Mouse (Mus musculus) embryonic facial prominence, embryonic 14.5 days (tissue): Measurements from ENCODE around the gene 0610010K14Rik. TPM values are rescaled to one million over a fixed set of nuclear protein-coding genes. Genes with fewer than 3 reads are reported as not detected.

Experiments
- ATAC-seq: fragments of 200-750 bp; cut with Nextera tagmentation; 2 replicates; pipeline ENCODE4 v1.8.0; 2017; ENCODE audit warnings: low read depth, moderate number of reproducible peaks, moderate TSS enrichment
- DNase-seq: peaks from one replicate; pipeline ENCODE4 v3.0.0-alpha.2; 2015; ENCODE audit warnings: low spot score
- H3K27ac ChIP-seq: fragments of 300-500 bp; sonication (generic); replicated peaks from 2 replicates; pipeline ENCODE4 v1.5.1; 2014; ENCODE audit warnings: low read depth, mild to moderate bottlenecking, low read length, moderate library complexity
- H3K27me3 ChIP-seq: fragments of 300-500 bp; sonication (generic); replicated peaks from 2 replicates; pipeline ENCODE4 v1.6.1; 2014; ENCODE audit warnings: low read length; ENCODE audit not compliant: control insufficient read depth, insufficient read depth
- H3K36me3 ChIP-seq: fragments of 300-500 bp; sonication (generic); 2 replicates; pipeline ENCODE4 v1.6.1; 2014; ENCODE audit warnings: low read length, mixed read lengths; ENCODE audit not compliant: control insufficient read depth, insufficient read depth
- H3K4me1 ChIP-seq: fragments of 300-500 bp; sonication (generic); 2 replicates; pipeline ENCODE4 v1.6.1; 2014; ENCODE audit warnings: antibody characterized with exemption, low read length; ENCODE audit not compliant: control insufficient read depth, insufficient read depth
- H3K4me2 ChIP-seq: fragments of 300-500 bp; sonication (generic); 2 replicates; pipeline ENCODE4 v1.6.1; 2014; ENCODE audit warnings: low read depth, mild to moderate bottlenecking, low read length, moderate library complexity, mixed read lengths
- H3K4me3 ChIP-seq: fragments of 300-500 bp; sonication (generic); 2 replicates; pipeline ENCODE4 v1.5.1; 2014; ENCODE audit warnings: low read depth, mild to moderate bottlenecking, low read length
- H3K9ac ChIP-seq: fragments of 300-500 bp; sonication (generic); 2 replicates; pipeline ENCODE4 v1.6.1; 2014; ENCODE audit warnings: low read depth, mild to moderate bottlenecking, low read length, moderate library complexity, mixed read lengths
- H3K9me3 ChIP-seq: fragments of 300-500 bp; sonication (generic); 2 replicates; pipeline ENCODE4 v1.6.1; 2016; ENCODE audit warnings: low read length; ENCODE audit not compliant: control insufficient read depth
- WGBS: fragments of 180-500 bp; shearing (Covaris S2); extraction: QIAGEN DNeasy Blood & Tissue Kit; methylation state at CpG from one replicate; pipeline ENCODE4 v1.1.7; 2014; 5-methylcytosine and 5-hydroxymethylcytosine counted together
- polyA plus RNA-seq: library from polyadenylated mRNA; unstranded; fragments of >200 nt; fragmentation: Nextera tagmentation; extraction: Ambion mirVana; gene quantifications from 2 replicates; pipeline ENCODE4 v1.2.1, GENCODE M21; 2014

Gene 0610010K14Rik
- polyA plus RNA-seq, 1 experiment from 2014 or later: 149 TPM

GRCm38 (mm10) chr11:70265252-70265651 lies 27.5 kb upstream of the 0610010K14Rik start:
- Histone ChIP-seq H3K4me1 (no peaks in the 10 kb centered on the region), H3K27me3 (no peaks in the 10 kb centered on the region), H3K9me3 (no peaks in the 10 kb centered on the region), H3K4me3 (no peak overlapping the region), H3K36me3 (no peaks in the 10 kb centered on the region), H3K9ac (0 out of 2 replicates have a peak overlapping the region, but pooled peaks have one; percentile 14), H3K27ac (peak overlapping the region; percentile 15; the same call in 1 of the 2 replicates), H3K4me2 (no peak overlapping the region)
- no peak for ATAC-seq
- 44% methylated on average over 3 of the region's 3 CpGs for WGBS
- no peak for DNase-seq

- H3K36me3 ChIP-seq: no peaks in the 10 kb centered on the region
- 89% methylated on average over 4 of the region's 4 CpGs for WGBS
- H3K9me3 ChIP-seq: no peaks in the 10 kb centered on the region
- DNase-seq (no peak), ATAC-seq (no peak)
- H3K27ac ChIP-seq: no peak overlapping the region
- H3K4me1 ChIP-seq: no peaks in the 10 kb centered on the region
- H3K4me2 ChIP-seq: no peak overlapping the region
- H3K9ac ChIP-seq: no peak overlapping the region
- peaks cover 16% of the 10 kb centered on the region for H3K27me3 ChIP-seq
- H3K4me3 ChIP-seq: no peak overlapping the region
Measured at GRCm38 (mm10) chr11:70259035-70259434, 21.3 kb upstream of the 0610010K14Rik start.

GRCm38 (mm10) chr11:70254931-70255531 lies 17.3 kb upstream of the 0610010K14Rik start, which contains the start of gene Alox12:
Gene Alox12, minus strand, starts transcription at chr11:70255353.
- no peaks in the 10 kb centered on the region for H3K9me3 ChIP-seq
- peak; percentile 84 for ATAC-seq

GRCm38 (mm10) chr11:70254337-70254736 lies 16.6 kb upstream of the 0610010K14Rik start:
- DNase-seq: no peak
- WGBS: 6% methylated on average over 18 of the region's 18 CpGs
- Histone ChIP-seq H3K9me3 (no peaks in the 10 kb centered on the region), H3K4me2 (peak overlapping the region; percentile 53), H3K4me1 (no peaks in the 10 kb centered on the region), H3K27me3 (peaks cover 41% of the 10 kb centered on the region), H3K9ac (peak overlapping the region; percentile 54; the same call in 1 of the 2 replicates), H3K36me3 (no peaks in the 10 kb centered on the region), H3K4me3 (peak overlapping the region; percentile 36), H3K27ac (no peak overlapping the region)
- ATAC-seq: 0 out of 2 replicates have a peak, but pooled peaks have one; percentile 18

More at GRCm38 (mm10) chr11:70254931-70255531, 17.3 kb upstream of the 0610010K14Rik start, which contains the start of gene Alox12:
- peak within 1 kb of the TSS; percentile 53 for H3K4me2 ChIP-seq
- WGBS: 3% methylated on average over 24 of the region's 25 CpGs
- no peaks in the 10 kb centered on the region for H3K4me1 ChIP-seq
- H3K27ac ChIP-seq: no peak within 1 kb of the TSS
- peak; percentile 80 for DNase-seq
- H3K27me3 ChIP-seq: peaks cover 41% of the 10 kb centered on the region
- H3K9ac ChIP-seq: peak within 1 kb of the TSS; percentile 54
- peak within 1 kb of the TSS; percentile 36 for H3K4me3 ChIP-seq
- H3K36me3 ChIP-seq: no peaks in the 10 kb centered on the region

GRCm38 (mm10) chr11:70251853-70252252 lies 14.1 kb upstream of the 0610010K14Rik start:
- ATAC-seq (no peak), DNase-seq (no peak)
- Histone ChIP-seq H3K4me1 (no peaks in the 10 kb centered on the region), H3K4me3 (no peak overlapping the region), H3K27me3 (peaks cover 41% of the 10 kb centered on the region), H3K9ac (no peak overlapping the region), H3K27ac (no peak overlapping the region), H3K4me2 (no peak overlapping the region), H3K9me3 (no peaks in the 10 kb centered on the region), H3K36me3 (no peaks in the 10 kb centered on the region)
- WGBS: 74% methylated on average over 8 of the region's 8 CpGs

GRCm38 (mm10) chr11:70250150-70250549 lies 12.4 kb upstream of the 0610010K14Rik start:
- Histone ChIP-seq H3K27me3 (peaks cover 36% of the 10 kb centered on the region), H3K9ac (no peak overlapping the region), H3K27ac (no peak overlapping the region), H3K9me3 (no peaks in the 10 kb centered on the region), H3K4me3 (no peak overlapping the region), H3K4me2 (no peak overlapping the region), H3K4me1 (no peaks in the 10 kb centered on the region), H3K36me3 (no peaks in the 10 kb centered on the region)
- ATAC-seq: no peak
- no peak for DNase-seq
- 65% methylated on average over 11 of the region's 11 CpGs for WGBS

- Histone ChIP-seq H3K4me1 (no peaks in the 10 kb centered on the region), H3K9me3 (no peaks in the 10 kb centered on the region), H3K36me3 (no peaks in the 10 kb centered on the region), H3K27me3 (peaks cover 8% of the 10 kb centered on the region), H3K27ac (no peak overlapping the region), H3K4me2 (no peak overlapping the region), H3K4me3 (no peak overlapping the region), H3K9ac (no peak overlapping the region)
- no peak for ATAC-seq
- 58% methylated on average over 9 of the region's 9 CpGs for WGBS
- peak; percentile 56 for DNase-seq
Measured at GRCm38 (mm10) chr11:70247136-70247845, 9.6 kb upstream of the 0610010K14Rik start.

- Histone ChIP-seq H3K9ac (no peak overlapping the region), H3K4me2 (no peak overlapping the region), H3K27ac (no peak overlapping the region), H3K36me3 (no peaks in the 10 kb centered on the region), H3K4me1 (peaks cover 12% of the 10 kb centered on the region; the same call in 1 of the 2 replicates), H3K4me3 (no peak overlapping the region), H3K27me3 (no peaks in the 10 kb centered on the region), H3K9me3 (no peaks in the 10 kb centered on the region)
- ATAC-seq: no peak
- DNase-seq: no peak
- WGBS: 69% methylated on average over 11 of the region's 11 CpGs
Measured at GRCm38 (mm10) chr11:70242591-70242990, 4.9 kb upstream of the 0610010K14Rik start.
